Mouse (Mus musculus) embryonic facial prominence, embryonic 10.5 days (tissue): ENCODE measurements around the gene Zfp944. TPM values are rescaled to one million over a fixed set of nuclear protein-coding genes. Genes with fewer than 3 reads are reported as not detected.
"Not testable (repeated sequence)": the region's sequence is repeated elsewhere in the genome, so short reads cannot be mapped to it uniquely, and the experiment has no call there.

ENCODE experiments used
- DNase-seq: peaks from one replicate; pipeline ENCODE4 v3.0.0-alpha.2; 2017; ENCODE audit warnings: low spot score
- H3K27ac ChIP-seq: fragments of 300-500 bp; sonication (generic); replicated peaks from 2 replicates; pipeline ENCODE4 v1.5.1; 2016; ENCODE audit warnings: mild to moderate bottlenecking
- H3K27me3 ChIP-seq: fragments of 300-500 bp; sonication (generic); replicated peaks from 2 replicates; pipeline ENCODE4 v1.6.1; 2016; ENCODE audit warnings: low read depth, mild to moderate bottlenecking; ENCODE audit not compliant: poor library complexity, severe bottlenecking
- H3K36me3 ChIP-seq: fragments of 300-500 bp; sonication (generic); replicated peaks from 2 replicates; pipeline ENCODE4 v1.6.1; 2016; ENCODE audit warnings: mild to moderate bottlenecking, moderate library complexity
- H3K4me1 ChIP-seq: fragments of 300-500 bp; sonication (generic); 2 replicates; pipeline ENCODE4 v1.6.1; 2016
- H3K4me3 ChIP-seq: fragments of 300-500 bp; sonication (generic); 2 replicates; pipeline ENCODE4 v1.5.1; 2016; ENCODE audit warnings: mild to moderate bottlenecking, moderate library complexity
- H3K9me3 ChIP-seq: fragments of 300-500 bp; sonication (generic); 2 replicates; pipeline ENCODE4 v1.6.1; 2016; ENCODE audit warnings: mild to moderate bottlenecking
- whole genome bisulfite sequencing: fragments of 180-500 bp; shearing (Covaris S2); methylation state at CpG from one replicate; pipeline ENCODE4 v1.1.7; 2016; 5-methylcytosine and 5-hydroxymethylcytosine counted together
- polyA plus RNA-seq: library from polyadenylated mRNA; unstranded; fragments of >200 nt; fragmentation: Nextera tagmentation; extraction: Ambion mirVana; gene quantifications from 2 replicates; pipeline ENCODE4 v1.2.1, GENCODE M21; 2016

Gene Zfp944
- polyA plus RNA-seq, result 15.8 and 16.5 TPM in 2 replicates

- H3K4me3 ChIP-seq, result peak within 1 kb of the TSS; percentile 66
- H3K36me3 ChIP-seq, result peaks cover 39% of the 10 kb centered on the region
- peaks cover 21% of the 10 kb centered on the region for H3K9me3 ChIP-seq
- H3K27ac ChIP-seq, result peak within 1 kb of the TSS; percentile 86
- peaks cover 13% of the 10 kb centered on the region for H3K4me1 ChIP-seq
- peak; percentile 69 for DNase-seq
- not testable (repeated sequence) for H3K27me3 ChIP-seq
- under 1% methylated on average over 33 of the region's 43 CpGs for WGBS
Measured at GRCm38 (mm10) chr17:22361101-22361781, at the start of gene Zfp944, which contains the start of gene Zfp758. Zfp944 (minus strand) TSS chr17:22361400. Zfp758 (plus strand) TSS chr17:22361453.

- Histone ChIP-seq H3K4me3 (no peak overlapping the region), H3K36me3 (no peaks in the 10 kb centered on the region), H3K4me1 (no peaks in the 10 kb centered on the region), H3K9me3 (0 out of 2 replicates have a peak, but pooled peaks cover 6% of the 10 kb centered on the region), H3K27me3 (no peaks in the 10 kb centered on the region), H3K27ac (no peak overlapping the region)
- 81% methylated on average over 2 of the region's 2 CpGs for WGBS
- no peak for DNase-seq
Measured at GRCm38 (mm10) chr17:22410756-22411155, 49.6 kb upstream of the Zfp944 start.

- no peaks in the 10 kb centered on the region for H3K27me3 ChIP-seq
- no peak overlapping the region for H3K27ac ChIP-seq
- WGBS, result 89% methylated on average over 3 of the region's 3 CpGs
- no peak for DNase-seq
- H3K36me3 ChIP-seq, result peaks cover 27% of the 10 kb centered on the region
- H3K9me3 ChIP-seq, result peaks cover 35% of the 10 kb centered on the region
- H3K4me1 ChIP-seq, result peaks cover 13% of the 10 kb centered on the region
- no peak overlapping the region for H3K4me3 ChIP-seq
Measured at GRCm38 (mm10) chr17:22363895-22364294, 2.7 kb upstream of the Zfp944 start.

- 30% methylated on average over 5 of the region's 5 CpGs for WGBS
- peaks cover 21% of the 10 kb centered on the region for H3K9me3 ChIP-seq
- H3K27me3 ChIP-seq, result no peaks in the 10 kb centered on the region
- peak overlapping the region; percentile 66 for H3K4me3 ChIP-seq
- peak overlapping the region; percentile 78; the same call in 1 of the 2 replicates for H3K27ac ChIP-seq
- peaks cover 42% of the 10 kb centered on the region for H3K36me3 ChIP-seq
- no peak for DNase-seq
- H3K4me1 ChIP-seq, result peaks cover 13% of the 10 kb centered on the region
Measured at GRCm38 (mm10) chr17:22360572-22360971, 628 bp downstream of the Zfp944 start.

GRCm38 (mm10) chr17:22352794-22353193 is 8.4 kb downstream of the Zfp944 start:
- Histone ChIP-seq H3K27me3 (no peaks in the 10 kb centered on the region), H3K4me1 (no peaks in the 10 kb centered on the region), H3K27ac (no peak overlapping the region), H3K9me3 (no peaks in the 10 kb centered on the region), H3K36me3 (peaks cover 57% of the 10 kb centered on the region), H3K4me3 (no peak overlapping the region)
- no peak for DNase-seq

GRCm38 (mm10) chr17:22315247-22315646 is 46.0 kb downstream of the Zfp944 start:
- H3K4me1 ChIP-seq, H3K27me3 ChIP-seq, H3K9me3 ChIP-seq, H3K36me3 ChIP-seq, DNase-seq: not testable (repeated sequence)
- H3K27ac ChIP-seq, result peak overlapping the region; percentile 81
- H3K4me3 ChIP-seq, result peak overlapping the region; percentile 68
- 18% methylated on average over 2 of the region's 2 CpGs for WGBS

- not testable (repeated sequence) for H3K36me3 ChIP-seq, H3K4me1 ChIP-seq, H3K9me3 ChIP-seq, H3K27me3 ChIP-seq
- peak within 1 kb of the TSS; percentile 81 for H3K27ac ChIP-seq
- H3K4me3 ChIP-seq, result peak within 1 kb of the TSS; percentile 68
- DNase-seq, result peak; percentile 85
- WGBS, result under 1% methylated on average over 20 of the region's 20 CpGs
Measured at GRCm38 (mm10) chr17:22314730-22315226, 46.4 kb downstream of the Zfp944 start, which contains the start of gene CT030661.1. CT030661.1 (minus strand) TSS chr17:22314837.

GRCm38 (mm10) chr17:22314219-22314618 is 47.0 kb downstream of the Zfp944 start:
- not testable (repeated sequence) for H3K9me3 ChIP-seq, H3K4me1 ChIP-seq, DNase-seq, H3K36me3 ChIP-seq, H3K27me3 ChIP-seq
- WGBS, result 2% methylated on average over 3 of the region's 3 CpGs
- Histone ChIP-seq H3K4me3 (peak overlapping the region; percentile 68), H3K27ac (peak overlapping the region; percentile 81)

Other genes with a start within 250 kb of the Zfp944 start
- gene Zfp947, start 195.2 kb downstream of the Zfp944 start, polyA plus RNA-seq, result 2.0 and 2.4 TPM in 2 replicates
- 1.9 TPM in 2 replicates for gene Zfp994, start 135.8 kb downstream of the Zfp944 start, polyA plus RNA-seq
- gene CT030661.1, start 46.6 kb downstream of the Zfp944 start, polyA plus RNA-seq, result 7.1 and 8.8 TPM in 2 replicates
- 7.2 and 8.5 TPM in 2 replicates for gene Zfp758, start 53 bp upstream of the Zfp944 start, polyA plus RNA-seq
- gene Zfp946, start 62.8 kb upstream of the Zfp944 start, polyA plus RNA-seq, result 18.8 and 19.2 TPM in 2 replicates
- gene Vmn2r111, start 212.1 kb upstream of the Zfp944 start, polyA plus RNA-seq, result not detected in 2 replicates
- gene Vmn2r112, start 239.6 kb upstream of the Zfp944 start, polyA plus RNA-seq, result not detected in 2 replicates